Mouse (Mus musculus) lung, adult 2 months (tissue): ENCODE results near the gene Eif3i.

Experiments used
- CTCF ChIP-seq: fragments of 200-500 bp; IDR thresholded peaks from 2 replicates; pipeline ENCODE4 v1.5.1; 2011; ENCODE audit warnings: mild to moderate bottlenecking, low read length, control low read depth; ENCODE audit not compliant: insufficient read depth
- POLR2A ChIP-seq: fragments of 200-500 bp; IDR thresholded peaks from 2 replicates; pipeline ENCODE4 v1.6.1; 2011; ENCODE audit warnings: low read depth, mild to moderate bottlenecking, control low read depth, low read length, borderline replicate concordance; ENCODE audit errors: extremely low read depth

- TF ChIP-seq CTCF (no peak), POLR2A (no peak)
These were observed 13.5 kb downstream of the Eif3i start for GRCm38 (mm10) chr4:129586943-129587342.
